ENCODE assay signal across 19 mouse cellular contexts in genomic region chr17:73005100-73005499, GRCm38 (mm10).
DNase-seq lines count a peak whose midpoint lies in the region; ATAC-seq lines count a peak whose summit lies in the region.
"Had no signal": no experiment of that assay in that cellular context is flagged by ENCODE, and none has a peak within 500 bp of the region (broad histone marks: within the 10 kb centered on the region; RNA-seq: fewer than 3 reads in every experiment).

No protein-coding gene starts in this region.

- intact Hi-C loops in heart, postnatal 10 days (cut with DNase I) = loop anchor here (10.0 kb wide), 1 partner anchor 290 kb away; no protein-coding TSS in a partner anchor
- intact Hi-C loops in heart, postnatal 25 days (cut with DNase I) = no loop called here

- no peak for DNase-seq in heart, embryonic 10.5 days (ENCODE audit: low spot score)
- DNase-seq in heart, postnatal 10 days = no peak
- peak; percentile 37 to 49 for DNase-seq in CD8-positive naive resting alpha-beta T cell, adult 2 months (ENCODE audit: low read depth in 2 of 2, low spot score in 2 of 2)
- peak; percentile 22 to 32 for DNase-seq in thymus, postnatal 10 days (ENCODE audit: low spot score in 2 of 2)
- no peak for DNase-seq in heart, postnatal 25 days (ENCODE audit: low spot score)
- no peak for DNase-seq in ovary, adult 18-20 months (ENCODE audit: low spot score)
- no peak for DNase-seq in layer of hippocampus, postnatal 14 days (ENCODE audit: low spot score in 2 of 2)
- DNase-seq: adrenal gland, adult 8-10 months; cerebellum, adult 8-10 months; heart, postnatal 36 days; kidney, adult 9 months; liver, postnatal 0 days; right cerebral cortex, adult 18-20 months had no signal

- H3K27ac ChIP-seq in heart, embryonic 10.5 days = peak overlapping the region; percentile 3; the same call in 1 of the 2 replicates
- H3K27ac ChIP-seq: limb, embryonic 15.5 days; macrophage had no signal

- H3K4me1 ChIP-seq in heart, embryonic 10.5 days = peaks cover 31% of the 10 kb centered on the region
- H3K4me1 ChIP-seq: limb, embryonic 15.5 days had no signal

- no peaks in the 10 kb centered on the region for H3K9me3 ChIP-seq in heart, embryonic 10.5 days
- H3K9me3 ChIP-seq: G1E; limb, embryonic 15.5 days had no signal

- ATAC-seq in megakaryocyte, adult 5-6 weeks (ENCODE audit: poor library complexity, severe bottlenecking) = peak; percentile 53
- ATAC-seq: forebrain, embryonic 14.5 days; liver, postnatal 0 days; midbrain, embryonic 16.5 days had no signal

- H3K36me3 ChIP-seq in heart, embryonic 10.5 days = no peaks in the 10 kb centered on the region
- H3K36me3 ChIP-seq: G1E; limb, embryonic 15.5 days had no signal

- WGBS in heart, embryonic 10.5 days = 61% methylated on average over 9 of the region's 9 CpGs

- no peak overlapping the region for H3K4me3 ChIP-seq in heart, embryonic 10.5 days
- H3K4me3 ChIP-seq: limb, embryonic 15.5 days had no signal

- no peaks in the 10 kb centered on the region for H3K27me3 ChIP-seq in heart, embryonic 10.5 days (ENCODE audit: insufficient read depth, poor library complexity, severe bottlenecking)
- H3K27me3 ChIP-seq: limb, embryonic 15.5 days had no signal

Comparison
In these comparisons a context has a peak if more than half of its experiments do, and no peak if none do; other contexts are left out.
1. DNase-seq: peak in CD8-positive naive resting alpha-beta T cell, adult 2 months (2 of 2) and thymus, postnatal 10 days (2 of 2); none in heart, embryonic 10.5 days (single experiment), heart, postnatal 10 days (0 of 2), heart, postnatal 25 days (single experiment), ovary, adult 18-20 months (single experiment) and layer of hippocampus, postnatal 14 days (0 of 2).